Mouse (Mus musculus) gastrocnemius, adult 18-20 months (tissue): ENCODE measurements around the gene Sctr. TPM values are rescaled to one million over a fixed set of nuclear protein-coding genes. Genes with fewer than 3 reads are reported as not detected.
A peak's percentile ranks its signal among the peaks of the same experiment; 100 is the strongest.

ENCODE experiments used
- DNase-seq: peaks from one replicate; pipeline ENCODE4 v3.0.0; 2021; ENCODE audit warnings: low spot score
- total RNA-seq, 2 experiments: library from RNA; stranded (reverse); gene quantifications; 2 replicates each; pipeline ENCODE4 v1.2.3; 2021

The Sctr gene
- total RNA-seq, 2 experiments from 2014 or later = 3.4 to 4.2 TPM

DNA sequence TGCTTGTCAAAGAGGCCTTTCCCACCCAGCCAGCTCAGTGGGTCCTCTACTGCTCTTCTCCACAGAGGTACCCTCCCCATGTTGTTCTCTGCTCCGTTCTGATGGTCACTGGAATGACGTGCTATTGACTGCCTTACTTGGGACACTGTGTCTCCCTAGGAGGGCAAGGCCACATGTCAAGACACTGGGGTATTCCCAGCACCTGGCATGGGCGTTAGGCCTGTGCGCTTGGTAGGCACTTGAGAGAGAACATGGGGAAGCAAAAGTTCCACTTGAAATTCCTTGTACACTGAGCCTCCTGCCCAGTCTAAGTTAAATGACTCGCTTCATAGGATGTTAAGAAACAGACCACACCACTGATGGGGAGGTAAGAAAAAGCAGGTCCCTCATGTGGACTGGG lies 62.4 kb downstream of the Sctr start:
- no peak for DNase-seq

DNA sequence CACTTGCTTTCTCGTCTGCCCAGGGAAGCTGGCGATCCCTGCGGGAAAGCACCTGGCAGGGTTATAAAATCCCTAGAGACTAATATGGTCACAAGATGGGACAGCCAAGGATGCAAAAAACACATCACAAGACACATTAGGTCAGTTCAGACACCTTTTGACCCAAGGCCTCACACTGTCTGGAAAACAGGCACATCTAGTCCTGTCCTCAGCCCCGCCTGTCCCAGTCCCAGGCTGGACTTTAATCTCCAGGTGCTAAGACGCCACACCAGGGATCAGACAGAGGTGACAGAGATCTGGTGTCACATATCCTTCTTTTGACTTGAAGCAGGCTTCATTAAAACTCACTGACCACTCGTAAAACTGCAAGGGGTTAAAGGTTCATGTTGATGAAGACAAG lies 63.5 kb downstream of the Sctr start:
- DNase-seq = no peak

DNA sequence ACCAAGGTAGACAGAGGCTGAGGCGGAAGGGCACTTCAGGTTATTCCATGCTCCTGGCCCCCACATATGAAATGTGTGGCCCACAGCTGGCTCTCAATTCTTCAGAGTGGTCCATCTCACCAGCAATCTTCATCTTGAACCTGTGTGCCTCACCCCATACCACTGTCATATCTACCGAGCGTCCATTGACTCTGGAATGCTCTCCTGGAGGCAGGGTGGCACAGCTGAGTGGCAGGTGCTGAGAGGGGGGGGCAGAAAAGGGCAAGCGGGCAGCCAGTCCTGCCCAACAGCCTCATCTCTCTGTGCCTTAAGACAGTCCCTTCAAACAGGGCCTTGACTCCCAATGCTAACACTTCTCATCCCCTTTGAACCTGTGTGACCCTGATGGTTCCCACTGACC lies 64.4 kb downstream of the Sctr start:
- DNase-seq = no peak

DNA sequence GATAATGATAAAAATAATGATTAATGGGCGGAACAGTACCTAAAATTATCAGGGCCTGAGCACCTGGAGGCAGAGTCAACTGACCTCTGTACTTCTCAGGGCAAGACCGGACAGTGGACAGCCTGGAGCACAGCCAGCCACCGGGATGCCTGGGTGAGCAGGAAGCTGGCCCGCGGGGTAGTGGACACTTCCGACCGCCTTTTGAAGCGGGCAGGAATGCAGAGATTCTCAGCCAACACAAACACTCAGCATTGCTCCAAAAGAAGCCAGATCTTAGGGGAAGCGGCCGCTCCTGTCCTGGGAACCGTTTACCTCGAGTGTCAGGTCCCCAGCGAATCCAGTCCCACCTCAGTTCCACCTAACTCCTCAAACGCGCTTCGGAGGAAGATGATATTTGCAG lies 66.2 kb downstream of the Sctr start:
- peak; percentile 46 for DNase-seq

DNA sequence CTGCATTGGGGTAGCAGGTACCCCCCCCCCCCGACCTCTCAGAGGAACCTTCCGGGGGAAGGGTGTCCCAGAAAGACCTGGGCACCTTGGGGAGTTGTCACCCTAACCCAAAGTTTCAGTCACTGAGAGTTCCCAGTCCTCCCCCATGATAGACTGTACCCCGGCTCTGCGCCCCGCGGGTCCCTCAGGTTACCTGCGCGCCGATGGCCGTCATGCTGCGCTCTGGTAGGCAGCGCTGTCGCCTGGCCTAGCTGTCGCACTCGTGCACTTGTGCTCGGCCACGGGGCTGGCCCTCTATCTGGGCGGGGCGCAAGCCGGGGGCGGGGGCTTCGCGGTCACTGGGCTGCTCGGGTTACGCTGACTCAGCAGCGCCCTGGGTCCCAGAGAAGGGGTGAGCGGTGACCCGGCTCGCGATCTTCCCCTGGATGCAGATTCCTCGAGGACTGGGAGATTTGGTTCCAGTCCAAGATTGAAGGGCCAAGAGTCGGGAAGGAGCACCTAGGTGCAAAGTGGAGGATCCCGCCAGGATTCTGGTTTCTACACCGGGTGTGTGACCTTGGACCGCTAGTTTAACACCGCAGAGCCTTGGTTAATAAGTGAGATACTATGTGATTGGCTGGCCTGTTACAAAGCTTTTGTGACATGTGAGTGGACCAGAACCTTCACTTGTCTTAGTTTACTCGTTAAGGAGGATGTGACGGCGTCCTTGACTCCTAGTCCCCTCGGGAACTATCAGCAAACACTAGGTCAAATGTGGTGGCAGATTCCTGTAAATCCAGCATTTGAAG lies 67.0 kb downstream of the Sctr start, which contains the start of gene Tmem37:
Gene Tmem37, minus strand, starts transcription at position 556 of the 788 bp plus-strand sequence.
- DNase-seq = peak; percentile 61

DNA sequence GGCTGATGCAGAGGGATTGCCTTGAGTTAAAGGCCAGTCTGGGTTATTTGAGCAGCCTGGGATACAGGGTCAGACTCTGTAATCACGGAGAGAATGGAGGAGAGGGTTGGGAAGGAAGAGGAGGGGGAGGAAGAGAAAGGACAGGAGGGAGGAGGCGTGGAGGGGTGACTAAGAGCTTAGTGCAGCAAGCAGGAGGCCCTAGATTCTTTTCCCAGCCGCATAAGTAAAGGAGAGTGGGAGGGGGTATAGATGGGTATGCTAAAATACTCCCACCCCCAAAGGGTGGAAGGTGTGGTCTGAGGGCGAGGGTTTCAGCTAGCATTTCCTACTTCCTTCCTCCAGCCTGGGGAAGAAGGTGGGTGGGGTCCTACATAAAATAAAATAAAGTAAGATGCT lies 67.6 kb downstream of the Sctr start:
- no peak for DNase-seq

DNA sequence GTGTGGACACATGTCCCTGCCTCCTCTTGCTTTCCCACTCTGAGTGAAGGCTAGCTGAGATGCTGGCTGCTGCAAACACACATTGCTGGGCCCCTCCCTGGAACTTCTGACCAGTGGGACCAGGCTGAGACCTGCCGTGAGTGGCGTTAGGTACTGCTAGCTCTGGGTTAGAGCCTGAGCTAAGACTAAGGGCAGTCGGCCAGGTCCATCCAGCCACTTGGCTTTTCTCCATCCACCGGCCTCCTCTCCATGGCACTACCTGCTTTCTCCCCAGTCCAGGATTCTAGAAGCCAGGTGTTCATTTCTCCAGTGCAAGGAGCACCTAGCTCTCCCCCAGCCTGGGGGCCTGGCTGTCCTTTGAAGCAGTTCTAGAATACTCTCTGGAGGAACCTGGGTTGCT lies 68.2 kb downstream of the Sctr start:
- DNase-seq = no peak

DNA sequence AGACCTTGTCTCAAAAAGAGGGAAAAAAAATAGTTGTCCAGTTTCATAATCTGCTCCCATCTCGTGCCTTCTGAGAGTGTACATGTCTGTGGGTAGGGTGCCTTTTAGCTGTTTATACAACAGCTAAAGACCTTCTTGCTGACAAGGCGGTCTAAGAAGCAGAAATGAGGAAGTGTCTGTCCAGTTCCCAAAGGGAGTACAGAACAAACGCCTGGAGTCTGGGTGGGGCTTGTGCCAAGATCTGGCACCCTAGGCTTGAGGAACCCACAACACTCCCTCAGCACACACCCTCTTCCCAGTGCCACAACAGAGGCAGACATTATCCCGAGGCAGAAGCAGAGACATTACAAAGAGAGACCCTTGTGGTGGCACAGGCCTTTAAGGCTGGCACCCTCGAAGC lies 68.8 kb downstream of the Sctr start:
- peak; percentile 16 for DNase-seq

DNA sequence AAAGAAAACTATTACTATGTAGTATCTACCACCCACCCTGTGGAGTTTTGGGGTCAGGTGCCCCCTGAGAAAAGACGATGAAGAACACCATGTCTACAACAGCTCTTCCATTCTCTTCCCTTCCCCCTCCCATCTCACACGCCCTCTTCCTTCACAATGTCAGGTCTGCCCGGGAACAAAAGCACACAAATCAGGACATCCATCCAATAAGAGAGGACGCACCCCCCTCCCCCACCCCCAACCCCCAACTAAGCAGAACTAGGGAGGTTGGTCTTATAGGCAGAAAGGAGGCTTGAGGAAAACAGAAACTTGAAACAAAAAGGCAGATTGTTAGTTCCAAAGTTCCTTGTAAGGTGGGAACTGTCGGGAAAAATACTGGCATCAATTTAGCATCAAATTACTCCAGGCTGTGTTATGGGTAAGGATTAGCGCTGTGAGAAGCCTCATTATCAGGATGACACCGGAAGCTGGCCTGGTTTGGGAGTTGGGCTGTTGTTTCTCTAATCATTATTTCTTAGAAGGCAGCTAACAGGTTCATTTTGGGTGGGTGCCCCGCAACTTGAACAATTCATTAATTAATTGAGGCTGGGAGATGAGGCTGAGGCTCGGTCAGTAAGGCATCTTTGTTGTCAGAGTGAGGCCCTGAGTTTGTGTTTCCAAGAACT lies 71.2 kb downstream of the Sctr start:
- no peak for DNase-seq

DNA sequence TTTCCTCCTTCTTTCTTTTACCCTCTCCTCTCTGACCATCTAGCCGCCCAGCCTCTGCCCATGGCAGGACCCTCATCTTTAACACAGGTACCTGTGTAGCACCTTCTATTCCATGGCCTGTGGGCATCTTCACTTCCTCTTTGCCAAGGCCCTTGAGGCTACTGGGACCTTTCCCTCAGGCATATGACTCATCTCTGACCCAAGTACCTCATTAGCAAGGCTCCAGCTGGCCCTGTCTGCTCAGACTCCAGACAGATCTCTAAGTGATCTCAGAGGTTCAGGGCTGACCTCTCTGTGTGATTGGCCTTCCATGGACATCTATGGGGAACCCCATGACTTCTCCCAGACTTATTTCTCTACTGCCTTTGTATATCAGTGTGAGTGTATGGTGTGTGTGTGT lies 73.9 kb downstream of the Sctr start:
- no peak for DNase-seq

DNA sequence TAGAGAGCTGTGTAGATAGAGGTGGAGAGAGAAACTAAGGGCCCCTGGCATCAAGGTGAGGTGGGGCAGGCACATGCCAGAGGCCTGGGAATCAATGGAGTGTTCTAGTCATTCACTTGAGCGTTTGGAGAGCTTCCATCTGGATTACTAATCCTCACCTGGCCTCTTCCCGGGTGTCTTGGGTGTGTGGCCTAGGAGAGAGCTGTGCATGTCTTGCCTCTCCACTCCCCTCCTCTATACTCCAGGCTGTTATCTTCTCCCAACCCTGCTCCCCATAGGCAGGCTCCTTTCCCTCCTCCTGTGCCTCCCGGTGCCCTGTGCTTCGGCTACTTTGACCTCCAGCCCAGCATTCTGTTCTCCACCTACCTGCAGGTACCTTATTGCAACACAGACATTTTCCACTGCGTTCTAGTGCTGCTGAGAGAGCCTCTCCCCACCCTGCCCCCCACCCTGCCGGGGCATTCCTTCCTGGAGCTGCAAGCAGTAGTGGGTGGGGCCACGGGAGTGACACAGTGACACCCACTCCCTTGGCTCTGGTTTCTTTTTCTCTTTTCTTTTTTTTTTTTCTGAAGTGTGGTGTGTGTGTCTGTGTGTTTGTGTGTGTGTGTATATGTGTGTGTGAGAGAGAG lies 76.4 kb downstream of the Sctr start:
- no peak for DNase-seq

DNA sequence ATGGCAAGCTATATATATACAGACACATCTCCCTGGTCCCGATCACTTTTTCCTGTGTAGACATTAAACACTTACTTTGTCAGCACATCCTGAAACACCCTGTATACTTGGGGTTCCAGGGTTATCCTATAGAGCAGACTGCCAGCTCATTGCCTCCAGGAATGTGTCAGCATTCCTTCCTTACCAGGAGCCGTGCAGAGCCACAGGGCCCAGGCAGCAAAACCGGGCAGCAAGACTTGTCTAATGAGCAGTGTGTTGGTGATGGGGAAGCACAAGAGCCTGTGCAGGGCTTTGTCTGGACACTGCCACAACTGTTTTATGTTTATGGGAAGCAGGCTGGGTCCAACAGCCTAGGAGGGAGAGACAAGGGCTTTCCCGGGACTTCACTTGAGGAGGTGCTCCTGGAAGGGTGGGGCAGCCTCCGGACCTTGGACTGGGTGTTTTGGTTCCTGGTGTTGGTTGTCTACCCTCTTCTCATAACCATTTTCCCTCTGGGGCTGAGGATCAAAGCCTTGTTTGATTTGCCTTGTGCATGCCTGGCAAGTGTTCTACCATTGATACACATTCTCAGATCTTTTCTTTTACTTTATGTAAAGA lies 77.3 kb downstream of the Sctr start:
- no peak for DNase-seq

DNA sequence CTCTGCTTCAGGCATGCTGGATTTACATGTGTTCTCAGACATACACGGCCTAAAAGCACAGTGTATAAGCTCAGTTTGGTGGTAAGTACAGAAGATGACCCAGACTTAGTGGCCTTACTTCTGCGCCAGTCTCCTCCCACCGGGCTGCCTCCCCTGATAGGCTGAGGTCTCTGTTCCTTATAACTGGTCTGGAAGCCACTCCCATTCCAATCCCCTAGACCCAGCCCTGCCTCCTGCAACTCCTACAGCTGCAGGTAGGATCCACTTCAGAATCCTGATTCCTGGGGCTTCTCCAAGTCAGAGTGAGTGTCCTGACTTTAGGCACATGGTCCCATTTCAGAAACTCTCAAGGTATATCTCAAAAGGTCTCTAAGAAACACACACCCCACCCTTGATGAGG lies 79.0 kb downstream of the Sctr start:
- no peak for DNase-seq

DNA sequence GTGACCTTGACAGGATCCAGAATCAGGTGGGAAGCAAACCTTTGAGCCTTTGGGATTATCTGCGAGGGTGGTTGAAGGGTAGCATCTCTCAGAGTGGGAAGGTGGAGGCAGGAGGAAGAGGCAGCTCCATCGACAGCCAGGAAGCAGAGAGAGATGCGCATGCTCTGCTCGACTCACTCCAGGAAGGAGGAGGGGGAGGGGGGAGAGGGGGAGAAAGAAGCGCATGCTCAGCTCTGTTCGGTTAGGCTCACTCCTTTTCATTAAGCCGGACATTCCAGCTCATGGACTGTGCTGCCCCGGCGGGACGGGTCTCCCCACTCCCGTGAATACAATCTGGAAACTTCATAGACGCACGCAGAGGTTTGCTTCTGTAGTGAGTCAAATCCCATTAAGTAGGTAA lies 80.0 kb downstream of the Sctr start:
- no peak for DNase-seq

DNA sequence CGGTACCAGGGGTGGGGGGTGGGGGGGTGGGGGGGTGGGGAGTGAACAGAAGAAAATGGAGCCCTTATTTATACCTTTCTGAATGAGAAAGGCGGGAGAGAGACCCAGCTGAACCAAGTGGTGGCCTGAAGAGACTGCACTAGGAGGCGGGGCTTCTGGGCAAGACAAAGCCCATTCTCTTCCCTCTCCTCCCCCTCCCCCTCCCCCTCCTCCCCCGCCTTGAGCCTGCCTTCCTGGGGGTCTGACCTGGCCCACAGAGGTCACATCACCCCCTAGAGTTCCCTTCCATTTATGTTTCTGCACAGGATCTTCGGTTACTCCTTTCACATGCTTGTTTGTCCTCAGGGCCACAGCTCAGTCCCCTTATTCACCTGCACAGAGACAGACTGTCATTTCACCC lies 82.5 kb downstream of the Sctr start:
- no peak for DNase-seq

DNA sequence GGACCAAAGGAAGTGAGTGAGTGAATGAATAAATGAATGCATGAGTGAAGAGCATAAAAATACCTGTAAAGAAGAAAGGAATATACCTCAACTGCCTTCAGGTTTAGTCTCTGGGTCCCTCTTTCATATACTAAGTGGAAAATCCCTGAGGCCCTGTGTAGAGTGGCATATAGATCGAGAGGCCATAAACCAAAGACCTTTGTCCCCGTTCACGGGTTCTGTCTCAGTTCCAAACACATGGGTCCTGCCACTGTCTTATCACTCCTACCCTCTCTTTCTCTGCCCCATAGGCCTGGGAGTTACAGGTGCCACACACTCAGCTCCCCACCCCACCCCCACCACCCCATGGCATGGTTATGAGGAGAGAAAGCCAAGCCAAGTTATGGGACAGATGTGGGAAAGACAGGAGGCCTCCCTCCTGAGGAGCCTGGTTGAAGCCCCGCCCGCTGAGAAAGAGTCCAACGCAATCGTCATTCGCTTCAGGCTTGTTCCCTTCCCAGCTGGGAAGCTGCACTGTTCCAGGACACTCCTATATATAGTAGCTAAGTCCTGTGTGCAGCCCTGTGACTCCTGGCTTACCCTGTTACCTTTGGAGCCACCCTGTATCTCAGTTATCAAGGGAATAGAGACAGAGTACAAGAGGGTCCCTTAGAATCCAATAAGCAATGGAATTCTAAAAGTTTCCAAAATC lies 84.3 kb downstream of the Sctr start:
- DNase-seq = peak; percentile 63

DNA sequence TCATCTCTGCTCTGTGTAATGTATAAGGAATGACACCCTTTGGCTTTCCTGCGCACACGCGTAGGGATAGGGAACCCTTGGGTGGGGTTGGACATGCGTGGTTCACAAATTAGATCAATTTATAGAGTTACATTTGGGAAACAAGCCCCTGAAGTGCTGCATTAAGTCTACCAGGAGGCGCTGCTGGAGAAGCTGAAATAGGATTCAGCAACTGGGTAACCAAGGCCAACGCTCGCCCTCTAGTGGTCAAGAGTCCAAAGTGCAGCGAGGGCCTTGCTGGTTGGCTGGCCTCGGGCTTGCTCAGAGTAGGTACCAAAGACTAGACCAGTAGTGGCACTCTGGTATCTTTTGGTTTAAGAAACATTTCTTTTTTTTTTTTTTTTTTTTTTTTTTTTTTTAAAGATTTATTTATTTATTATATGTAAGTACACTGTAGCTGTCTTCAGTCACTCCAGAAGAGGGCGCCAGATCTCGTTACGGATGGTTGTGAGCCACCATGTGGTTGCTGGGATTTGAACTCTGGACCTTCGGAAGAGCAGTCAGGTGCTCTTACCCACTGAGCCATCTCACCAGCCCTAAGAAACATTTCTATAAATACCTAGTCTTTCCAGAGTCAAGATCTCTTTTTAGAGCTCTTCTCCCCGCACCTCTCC lies 86.9 kb downstream of the Sctr start:
- peak; percentile 88 for DNase-seq

DNA sequence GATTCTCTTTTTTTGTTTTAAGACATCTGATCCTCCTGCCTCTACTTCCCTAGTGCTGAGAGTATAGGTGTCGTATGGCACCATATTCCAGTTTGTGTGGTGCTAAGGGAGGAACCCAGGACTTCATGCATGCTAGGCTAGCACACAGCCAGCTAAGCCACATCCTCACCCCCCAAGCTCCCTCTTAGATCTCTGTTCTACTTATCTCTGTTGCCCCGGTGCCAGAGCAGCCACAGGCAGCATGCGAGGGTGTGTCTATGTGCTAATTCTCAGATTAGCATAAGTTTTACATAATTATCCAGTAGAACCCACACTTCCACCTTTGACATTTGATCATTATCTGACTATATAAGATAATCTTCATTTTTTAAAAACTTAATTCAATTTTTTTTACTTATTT lies 88.2 kb downstream of the Sctr start:
- DNase-seq = no peak

DNA sequence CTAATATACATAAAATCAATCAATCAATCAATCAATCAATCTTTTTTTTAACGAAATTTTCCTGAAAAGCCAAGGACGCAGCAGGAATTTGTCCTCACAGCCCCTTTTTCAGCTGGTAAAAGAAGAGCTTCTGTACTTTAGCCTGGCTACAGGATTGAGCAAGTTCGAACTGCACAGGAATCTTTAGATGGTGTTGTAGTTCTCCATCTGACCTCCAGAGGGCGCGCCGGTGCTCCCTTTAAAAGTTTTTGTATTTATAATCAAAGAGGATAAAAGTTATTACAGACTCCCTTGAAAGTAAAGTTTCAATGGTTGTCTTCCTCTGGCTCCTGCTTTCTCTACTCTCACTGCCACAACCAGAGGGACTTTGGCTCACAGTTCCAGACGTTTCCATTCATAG lies 91.6 kb downstream of the Sctr start:
- peak; percentile 68 for DNase-seq

DNA sequence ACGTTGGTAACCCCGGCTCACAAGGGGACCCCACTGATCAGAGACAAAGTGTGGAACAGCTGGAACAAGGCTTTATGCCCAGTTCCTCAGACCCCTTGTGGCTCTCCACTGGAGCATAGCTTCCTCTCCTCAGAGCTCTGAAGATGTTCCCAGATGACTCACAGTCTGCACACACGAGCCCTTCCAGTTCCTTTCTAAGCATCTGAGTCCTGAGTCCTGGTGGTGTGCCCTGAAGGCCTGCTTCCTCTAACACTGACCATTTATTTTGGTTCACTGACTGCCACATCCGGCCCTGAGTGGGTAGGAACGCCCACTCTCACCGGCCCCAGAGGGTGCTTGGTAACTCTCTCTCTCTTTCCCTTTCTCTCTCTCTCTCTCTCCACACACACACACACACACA lies 92.8 kb downstream of the Sctr start:
- no peak for DNase-seq
